Mouse (Mus musculus) CH12.LX (cell line): ENCODE data around the gene Ccdc151. TPM values are rescaled to one million over a fixed set of nuclear protein-coding genes. Genes with fewer than 3 reads are reported as not detected.
A peak's percentile ranks its signal among the peaks of the same experiment; 100 is the strongest.

ENCODE experiments used
- DNase-seq: peaks from one replicate; pipeline ENCODE4 v3.0.0-alpha.2; 2013; ENCODE audit errors: extremely low read depth
- H3K27ac ChIP-seq: 2 replicates; pipeline ENCODE4 v1.5.1; 2012; ENCODE audit warnings: low read depth, mild to moderate bottlenecking, control low read depth, moderate library complexity; ENCODE audit not compliant: insufficient read depth
- H3K27me3 ChIP-seq: replicated peaks from 2 replicates; pipeline ENCODE3; 2012; ENCODE audit warnings: inconsistent platforms
- H3K36me3 ChIP-seq, 2 experiments: replicated peaks in 1 of 2; 2 replicates each; pipeline versions ENCODE3 to v1.6.1; 2012; ENCODE audit warnings: inconsistent platforms in 1 of 2, low read length in 1 of 2, mild to moderate bottlenecking in 1 of 2, mixed read lengths in 1 of 2, moderate library complexity in 1 of 2; ENCODE audit not compliant: control insufficient read depth in 1 of 2, insufficient read depth in 1 of 2
- H3K4me1 ChIP-seq, 2 experiments: 2 replicates each; pipeline ENCODE4 v1.6.1; 2012; ENCODE audit warnings: inconsistent platforms in 1 of 2, moderate library complexity in 1 of 2; ENCODE audit not compliant: insufficient read depth in 2 of 2, control insufficient read depth in 1 of 2
- H3K4me2 ChIP-seq: 2 replicates; pipeline ENCODE4 v1.6.1; 2012; ENCODE audit warnings: low read depth, mild to moderate bottlenecking, control low read depth; ENCODE audit not compliant: poor library complexity, insufficient read depth, severe bottlenecking
- H3K4me3 ChIP-seq, 3 experiments: fragments of 150-350 bp in 1 of 3; sonication (generic) in 1 of 3; replicated peaks in 1 of 3; 2 replicates each; pipeline versions ENCODE3 to v1.5.1; 2011 to 2012; ENCODE audit warnings: low read depth in 2 of 3, low read length in 2 of 3, mild to moderate bottlenecking in 2 of 3, moderate library complexity in 2 of 3, control low read depth in 1 of 3, improper control_type of control experiment in 1 of 3, inconsistent platforms in 1 of 3, mixed read lengths in 1 of 3; ENCODE audit not compliant: poor library complexity in 1 of 3
- H3K79me2 ChIP-seq: replicated peaks from 2 replicates; pipeline ENCODE4 v1.6.1; 2012; ENCODE audit warnings: mild to moderate bottlenecking, moderate library complexity; ENCODE audit not compliant: control insufficient read depth, poor library complexity, insufficient read depth, severe bottlenecking; ENCODE audit errors: extremely low read depth
- H3K9ac ChIP-seq: 2 replicates; pipeline ENCODE4 v1.6.1; 2012; ENCODE audit warnings: low read depth, mild to moderate bottlenecking, control low read depth, moderate library complexity; ENCODE audit not compliant: insufficient read depth
- H3K9me3 ChIP-seq: replicated peaks from 2 replicates; pipeline ENCODE3; 2012; ENCODE audit warnings: low read length, inconsistent platforms, mixed read lengths
- CHD1 ChIP-seq: IDR thresholded peaks from 2 replicates; pipeline ENCODE4 v1.6.1; 2012; ENCODE audit warnings: low read depth, low read length, improper control_type of control experiment, inconsistent platforms
- CHD2 ChIP-seq: IDR thresholded peaks from 2 replicates; pipeline ENCODE4 v1.6.1; 2011; ENCODE audit warnings: low read length, improper control_type of control experiment
- CTCF ChIP-seq, 2 experiments: IDR thresholded peaks in 1 of 2; conservative IDR thresholded peaks in 1 of 2; 2 replicates each; pipeline ENCODE4 v1.5.1; 2011 to 2012; ENCODE audit warnings: low read depth in 2 of 2, low read length in 2 of 2, improper control_type of control experiment in 1 of 2, inconsistent platforms in 1 of 2, mild to moderate bottlenecking in 1 of 2, moderate library complexity in 1 of 2
- E2F4 ChIP-seq: IDR thresholded peaks from 2 replicates; pipeline ENCODE4 v1.6.1; 2011; ENCODE audit warnings: low read depth, low read length, improper control_type of control experiment; ENCODE audit not compliant: insufficient replicate concordance
- ETS1 ChIP-seq: conservative IDR thresholded peaks from 2 replicates; pipeline ENCODE4 v1.6.1; 2012; ENCODE audit warnings: low read depth, mild to moderate bottlenecking, inconsistent platforms, low read length, improper control_type of control experiment, moderate library complexity
- GABPA ChIP-seq: IDR thresholded peaks from 2 replicates; pipeline ENCODE4 v1.6.1; 2012; ENCODE audit warnings: low read depth, low read length, improper control_type of control experiment, inconsistent platforms; ENCODE audit not compliant: insufficient replicate concordance
- JUND ChIP-seq: conservative IDR thresholded peaks from 2 replicates; pipeline ENCODE4 v1.6.1; 2011; ENCODE audit warnings: low read depth, low read length, improper control_type of control experiment
- KAT2A ChIP-seq: IDR thresholded peaks from 2 replicates; pipeline ENCODE4 v1.6.1; 2012; ENCODE audit warnings: low read length, improper control_type of control experiment, inconsistent platforms; ENCODE audit not compliant: insufficient replicate concordance
- MEF2A ChIP-seq: IDR thresholded peaks from 2 replicates; pipeline ENCODE4 v1.6.1; 2014; ENCODE audit warnings: low read depth, mild to moderate bottlenecking, inconsistent platforms, low read length, improper control_type of control experiment, borderline replicate concordance
- MXI1 ChIP-seq: IDR thresholded peaks from 2 replicates; pipeline ENCODE4 v1.6.1; 2011; ENCODE audit warnings: mild to moderate bottlenecking, low read depth, low read length, improper control_type of control experiment
- MYC ChIP-seq: IDR thresholded peaks from 2 replicates; pipeline ENCODE4 v1.6.1; 2011; ENCODE audit warnings: low read depth, mild to moderate bottlenecking, improper control_type of control experiment, low read length
- NELFE ChIP-seq: IDR thresholded peaks from 2 replicates; pipeline ENCODE4 v1.6.1; 2011; ENCODE audit warnings: low read depth, low read length, improper control_type of control experiment
- POLR2A ChIP-seq: IDR thresholded peaks from 2 replicates; pipeline ENCODE4 v1.6.1; 2011; ENCODE audit warnings: low read depth, mild to moderate bottlenecking, improper control_type of control experiment, low read length
- POLR2AphosphoS2 ChIP-seq: IDR thresholded peaks from 2 replicates; pipeline ENCODE4 v1.6.1; 2011; ENCODE audit warnings: low read depth, low read length, improper control_type of control experiment
- RAD21 ChIP-seq: IDR thresholded peaks from 2 replicates; pipeline ENCODE4 v1.6.1; 2011; ENCODE audit warnings: low read depth, mild to moderate bottlenecking, low read length, improper control_type of control experiment, moderate library complexity
- SIN3A ChIP-seq: IDR thresholded peaks from 2 replicates; pipeline ENCODE4 v1.6.1; 2012; ENCODE audit warnings: low read length, improper control_type of control experiment, inconsistent platforms
- SMC3 ChIP-seq: IDR thresholded peaks from 2 replicates; pipeline ENCODE4 v1.6.1; 2011; ENCODE audit warnings: low read depth, low read length, improper control_type of control experiment
- TBP ChIP-seq: conservative IDR thresholded peaks from 2 replicates; pipeline ENCODE4 v1.6.1; 2011; ENCODE audit warnings: low read depth, low read length, improper control_type of control experiment
- USF2 ChIP-seq: conservative IDR thresholded peaks from 2 replicates; pipeline ENCODE4 v1.6.1; 2011; ENCODE audit warnings: low read depth, low read length, improper control_type of control experiment
- ZC3H11A ChIP-seq: IDR thresholded peaks from 2 replicates; pipeline ENCODE4 v1.6.1; 2012; ENCODE audit warnings: low read depth, mild to moderate bottlenecking, inconsistent platforms, low read length, improper control_type of control experiment
- ZMIZ1 ChIP-seq: IDR thresholded peaks from 2 replicates; pipeline ENCODE4 v1.6.1; 2012; ENCODE audit warnings: low read depth, mild to moderate bottlenecking, inconsistent platforms, low read length, improper control_type of control experiment
- dilution Hi-C: fragments of 300-500 bp; cut with MboI; formaldehyde crosslinking; loops from 2 replicates; pipeline ENCODE4 v1.14.3; 2020; ENCODE audit warnings: low sequenced_read_pairs; ENCODE audit not compliant: extremely low pct_unique_long_range_greater_than_20kb, extremely low pct_ligation_motif_present
- in situ Hi-C: fragments of 300-500 bp; cut with MboI; formaldehyde crosslinking; loops from 3 replicates; pipeline ENCODE4 v1.14.3; 2019; ENCODE audit warnings: low sequenced_read_pairs, low pct_ligation_motif_present, low pct_unique_long_range_greater_than_20kb, mixed read lengths
- polyA plus RNA-seq: library from polyadenylated mRNA; unstranded; fragments of >175 nt; gene quantifications from 2 replicates; pipeline ENCODE4 v1.2.1, GENCODE M21; 2012; ENCODE audit warnings: low read depth; ENCODE audit not compliant: insufficient read length
- total RNA-seq, 2 experiments: library from RNA; depleted of rRNA; stranded (reverse); fragments of 300-350 nt in 1 of 2; fragments of >200 nt in 1 of 2; gene quantifications; 2 replicates each; pipeline ENCODE4 v1.2.3; 2012 to 2014

Gene Ccdc151
- total and polyA plus RNA-seq, 3 experiments = 0.13 to 0.25 (median 0.16) TPM

GRCm38 (mm10) chr9:22002194-22003162 lies at the start of gene Ccdc151, which contains the start of gene Prkcsh (continued):
- TF ChIP-seq KAT2A = peak; percentile 93; the same call in 1 of the 2 replicates

GRCm38 (mm10) chr9:22051958-22052254 lies 49.5 kb upstream of the Ccdc151 start, which contains the start of gene Elavl3:
Gene Elavl3, minus strand, starts transcription at chr9:22052023.
- in situ Hi-C loops = no loop called here

GRCm38 (mm10) chr9:22051161-22051957 lies 48.9 kb upstream of the Ccdc151 start:
- TF ChIP-seq NELFE (no peak), GABPA (no peak), MEF2A (no peak), CHD1 (no peak), E2F4 (no peak), RAD21 (no peak)
- H3K36me3 ChIP-seq = peaks cover 10 to 20% of the 10 kb centered on the region in 2 experiments
- DNase-seq = no peak
- H3K9me3 ChIP-seq = peaks cover 2% of the 10 kb centered on the region
- no peak overlapping the region for H3K9ac ChIP-seq
- no peaks in the 10 kb centered on the region for H3K4me1 ChIP-seq
- in situ Hi-C loops = no loop called here
- no peak overlapping the region for H3K27ac ChIP-seq
- no peak overlapping the region for H3K4me2 ChIP-seq
- H3K79me2 ChIP-seq = no peaks in the 10 kb centered on the region
- H3K27me3 ChIP-seq = no peaks in the 10 kb centered on the region
- dilution Hi-C loops = no loop called here
- no peak overlapping the region for H3K4me3 ChIP-seq

More at GRCm38 (mm10) chr9:22051958-22052254, 49.5 kb upstream of the Ccdc151 start, which contains the start of gene Elavl3:
- no peak within 1 kb of the TSS for H3K9ac ChIP-seq
- H3K4me3 ChIP-seq = no peak within 1 kb of the TSS
- peaks cover 2% of the 10 kb centered on the region for H3K9me3 ChIP-seq
- no peak within 1 kb of the TSS for H3K27ac ChIP-seq
- dilution Hi-C loops = no loop called here
- H3K4me1 ChIP-seq = no peaks in the 10 kb centered on the region
- no peak for TF ChIP-seq USF2
- no peak for TF ChIP-seq ETS1
- no peak for TF ChIP-seq MXI1
- TF ChIP-seq JUND = no peak
- TF ChIP-seq CHD2 = no peak
- TF ChIP-seq RAD21 = no peak
- TF ChIP-seq SMC3 = no peak
- no peak for TF ChIP-seq SIN3A
- TF ChIP-seq POLR2A = no peak
- no peak for TF ChIP-seq TBP
- TF ChIP-seq CTCF (conservative IDR thresholded peaks at IDR 0.05 in 1 of 2, IDR thresholded peaks at IDR 0.05 in 1 of 2; ENCODE audit: low read depth in 2 of 2, low read length in 2 of 2) = no peak
- TF ChIP-seq POLR2AphosphoS2 = no peak
- no peak for TF ChIP-seq ZC3H11A
- TF ChIP-seq MYC = no peak
- no peak for TF ChIP-seq ZMIZ1
- no peaks in the 10 kb centered on the region for H3K27me3 ChIP-seq
- no peak within 1 kb of the TSS for H3K4me2 ChIP-seq
- peaks cover 12 to 24% of the 10 kb centered on the region in 2 experiments for H3K36me3 ChIP-seq
- no peaks in the 10 kb centered on the region for H3K79me2 ChIP-seq
- DNase-seq = no peak
